Mouse (Mus musculus): ENCODE measurements around the gene Vps33b. TPM values are rescaled to one million over a fixed set of nuclear protein-coding genes. Genes with fewer than 3 reads are reported as not detected.

Vps33b gene
- polyA plus RNA-seq (2014; fragmentation: Nextera tagmentation; extraction: Ambion mirVana) = 18.8 and 21.9 TPM in 2 replicates

GRCm38 (mm10) chr7:80268897-80269750 is at the start of gene Vps33b:
Gene Vps33b, plus strand, starts transcription at chr7:80269649.
- H3K27me3 ChIP-seq (ENCODE audit: control insufficient read depth, insufficient read depth, low read length) = no peaks in the 10 kb centered on the region
- peak within 1 kb of the TSS; percentile 88 for H3K9ac ChIP-seq (replicated peaks; ENCODE audit: low read length)
- H3K4me3 ChIP-seq (replicated peaks; ENCODE audit: low read depth, low read length) = peak within 1 kb of the TSS; percentile 85
- peak within 1 kb of the TSS; percentile 89 for H3K4me2 ChIP-seq (ENCODE audit: low read length)
- ATAC-seq (ENCODE audit: low FRiP score, low TSS enrichment) (peak; percentile 86), DNase-seq (peak; percentile 97)
- H3K9me3 ChIP-seq (ENCODE audit: control insufficient read depth, low read length) = peaks cover 1% of the 10 kb centered on the region; the same call in 1 of the 2 replicates
- peak within 1 kb of the TSS; percentile 76 for H3K27ac ChIP-seq (replicated peaks; ENCODE audit: low read depth, low read length)
- WGBS = 5% methylated on average over 21 of the region's 21 CpGs
- peaks cover 16% of the 10 kb centered on the region for H3K4me1 ChIP-seq (ENCODE audit: control insufficient read depth, insufficient read depth, low read length)
- H3K36me3 ChIP-seq (ENCODE audit: control insufficient read depth, insufficient read depth, low read length) = peaks cover 46% of the 10 kb centered on the region

GRCm38 (mm10) chr7:80220237-80220797 is 49.1 kb upstream of the Vps33b start:
- H3K4me2 ChIP-seq (ENCODE audit: low read length) = no peak overlapping the region
- H3K4me1 ChIP-seq (ENCODE audit: control insufficient read depth, insufficient read depth, low read length) = no peaks in the 10 kb centered on the region; the same call in 1 of the 2 replicates
- no peak overlapping the region for H3K27ac ChIP-seq (replicated peaks; ENCODE audit: low read depth, low read length)
- 96% methylated on average over 9 of the region's 9 CpGs for WGBS
- H3K4me3 ChIP-seq (replicated peaks; ENCODE audit: low read depth, low read length) = no peak overlapping the region
- no peak overlapping the region for H3K9ac ChIP-seq (replicated peaks; ENCODE audit: low read length)
- no peaks in the 10 kb centered on the region for H3K9me3 ChIP-seq (ENCODE audit: control insufficient read depth, low read length)
- ATAC-seq (ENCODE audit: low FRiP score, low TSS enrichment) = no peak
- no peaks in the 10 kb centered on the region for H3K27me3 ChIP-seq (ENCODE audit: control insufficient read depth, insufficient read depth, low read length)
- no peak for DNase-seq
- H3K36me3 ChIP-seq (ENCODE audit: control insufficient read depth, insufficient read depth, low read length) = peaks cover 92% of the 10 kb centered on the region

- no peak overlapping the region for H3K27ac ChIP-seq (replicated peaks; ENCODE audit: low read depth, low read length)
- no peak overlapping the region for H3K4me3 ChIP-seq (replicated peaks; ENCODE audit: low read depth, low read length)
- peaks cover 95% of the 10 kb centered on the region for H3K36me3 ChIP-seq (ENCODE audit: control insufficient read depth, insufficient read depth, low read length)
- no peaks in the 10 kb centered on the region for H3K9me3 ChIP-seq (ENCODE audit: control insufficient read depth, low read length)
- ATAC-seq (ENCODE audit: low FRiP score, low TSS enrichment) (no peak), DNase-seq (no peak)
- WGBS = 88% methylated on average over 4 of the region's 4 CpGs
- no peaks in the 10 kb centered on the region for H3K27me3 ChIP-seq (ENCODE audit: control insufficient read depth, insufficient read depth, low read length)
- no peak overlapping the region for H3K4me2 ChIP-seq (ENCODE audit: low read length)
- no peaks in the 10 kb centered on the region for H3K4me1 ChIP-seq (ENCODE audit: control insufficient read depth, insufficient read depth, low read length)
- no peak overlapping the region for H3K9ac ChIP-seq (replicated peaks; ENCODE audit: low read length)
Measured at GRCm38 (mm10) chr7:80221179-80221750, 48.2 kb upstream of the Vps33b start.

- Histone ChIP-seq H3K27ac (replicated peaks; ENCODE audit: low read depth, low read length) (no peak overlapping the region), H3K4me2 (ENCODE audit: low read length) (no peak overlapping the region), H3K36me3 (ENCODE audit: control insufficient read depth, insufficient read depth, low read length) (peaks cover 50% of the 10 kb centered on the region), H3K27me3 (ENCODE audit: control insufficient read depth, insufficient read depth, low read length) (no peaks in the 10 kb centered on the region), H3K4me3 (replicated peaks; ENCODE audit: low read depth, low read length) (no peak overlapping the region), H3K9ac (replicated peaks; ENCODE audit: low read length) (no peak overlapping the region), H3K4me1 (ENCODE audit: control insufficient read depth, insufficient read depth, low read length) (0 out of 2 replicates have a peak, but pooled peaks cover 4% of the 10 kb centered on the region), H3K9me3 (ENCODE audit: control insufficient read depth, low read length) (no peaks in the 10 kb centered on the region)
- 97% methylated on average over 4 of the region's 4 CpGs for WGBS
- ATAC-seq (ENCODE audit: low FRiP score, low TSS enrichment) = no peak
- no peak for DNase-seq
Measured at GRCm38 (mm10) chr7:80227065-80227464, 42.4 kb upstream of the Vps33b start.

GRCm38 (mm10) chr7:80230196-80230595 is 39.3 kb upstream of the Vps33b start:
- H3K27ac ChIP-seq (replicated peaks; ENCODE audit: low read depth, low read length) = no peak overlapping the region
- H3K9ac ChIP-seq (replicated peaks; ENCODE audit: low read length) = no peak overlapping the region
- ATAC-seq (ENCODE audit: low FRiP score, low TSS enrichment) = no peak
- no peak overlapping the region for H3K4me3 ChIP-seq (replicated peaks; ENCODE audit: low read depth, low read length)
- WGBS = 38% methylated on average over 6 of the region's 6 CpGs
- no peak overlapping the region for H3K4me2 ChIP-seq (ENCODE audit: low read length)
- no peaks in the 10 kb centered on the region for H3K9me3 ChIP-seq (ENCODE audit: control insufficient read depth, low read length)
- no peak for DNase-seq
- H3K4me1 ChIP-seq (ENCODE audit: control insufficient read depth, insufficient read depth, low read length) = peaks cover 17% of the 10 kb centered on the region; the same call in 1 of the 2 replicates
- peaks cover 22% of the 10 kb centered on the region for H3K36me3 ChIP-seq (ENCODE audit: control insufficient read depth, insufficient read depth, low read length)
- no peaks in the 10 kb centered on the region for H3K27me3 ChIP-seq (ENCODE audit: control insufficient read depth, insufficient read depth, low read length)

GRCm38 (mm10) chr7:80231971-80232488 is 37.4 kb upstream of the Vps33b start:
- Histone ChIP-seq H3K36me3 (ENCODE audit: control insufficient read depth, insufficient read depth, low read length) (peaks cover 5% of the 10 kb centered on the region), H3K27me3 (ENCODE audit: control insufficient read depth, insufficient read depth, low read length) (no peaks in the 10 kb centered on the region), H3K4me2 (ENCODE audit: low read length) (peak overlapping the region; percentile 93), H3K4me1 (ENCODE audit: control insufficient read depth, insufficient read depth, low read length) (peaks cover 17% of the 10 kb centered on the region; the same call in 1 of the 2 replicates), H3K27ac (replicated peaks; ENCODE audit: low read depth, low read length) (no peak overlapping the region), H3K4me3 (replicated peaks; ENCODE audit: low read depth, low read length) (peak overlapping the region; percentile 71), H3K9ac (replicated peaks; ENCODE audit: low read length) (peak overlapping the region; percentile 62), H3K9me3 (ENCODE audit: control insufficient read depth, low read length) (no peaks in the 10 kb centered on the region)
- ATAC-seq (ENCODE audit: low FRiP score, low TSS enrichment) (no peak; the same call in 1 of the 2 replicates), DNase-seq (no peak)
- WGBS = under 1% methylated on average over 29 of the region's 29 CpGs

- Histone ChIP-seq H3K9me3 (ENCODE audit: control insufficient read depth, low read length) (no peaks in the 10 kb centered on the region), H3K4me3 (replicated peaks; ENCODE audit: low read depth, low read length) (peak within 1 kb of the TSS; percentile 71), H3K4me2 (ENCODE audit: low read length) (peak within 1 kb of the TSS; percentile 93), H3K27me3 (ENCODE audit: control insufficient read depth, insufficient read depth, low read length) (no peaks in the 10 kb centered on the region), H3K27ac (replicated peaks; ENCODE audit: low read depth, low read length) (peak within 1 kb of the TSS; percentile 57; the same call in 1 of the 2 replicates), H3K9ac (replicated peaks; ENCODE audit: low read length) (peak within 1 kb of the TSS; percentile 62), H3K36me3 (ENCODE audit: control insufficient read depth, insufficient read depth, low read length) (peaks cover under 1% of the 10 kb centered on the region; the same call in 1 of the 2 replicates), H3K4me1 (ENCODE audit: control insufficient read depth, insufficient read depth, low read length) (peaks cover 17% of the 10 kb centered on the region; the same call in 1 of the 2 replicates)
- ATAC-seq (ENCODE audit: low FRiP score, low TSS enrichment) (peak; percentile 95), DNase-seq (peak; percentile 99)
- 0% methylated on average over 56 of the region's 56 CpGs for WGBS
Measured at GRCm38 (mm10) chr7:80232489-80233029, 36.9 kb upstream of the Vps33b start, which contains the start of the genes Cib1 and Gdpgp1. Gene Cib1, minus strand, starts transcription at chr7:80232813. Gene Gdpgp1, plus strand, starts transcription at chr7:80232865.

- H3K4me3 ChIP-seq (replicated peaks; ENCODE audit: low read depth, low read length) = peak overlapping the region; percentile 71; the same call in 1 of the 2 replicates
- H3K9ac ChIP-seq (replicated peaks; ENCODE audit: low read length) = no peak overlapping the region
- 66% methylated on average over 9 of the region's 9 CpGs for WGBS
Measured at GRCm38 (mm10) chr7:80233799-80234198, 35.6 kb upstream of the Vps33b start.

More at GRCm38 (mm10) chr7:80233799-80234198, 35.6 kb upstream of the Vps33b start:
- ATAC-seq (ENCODE audit: low FRiP score, low TSS enrichment) (no peak), DNase-seq (no peak)
- Histone ChIP-seq H3K27ac (replicated peaks; ENCODE audit: low read depth, low read length) (no peak overlapping the region), H3K4me1 (ENCODE audit: control insufficient read depth, insufficient read depth, low read length) (peaks cover 17% of the 10 kb centered on the region; the same call in 1 of the 2 replicates), H3K36me3 (ENCODE audit: control insufficient read depth, insufficient read depth, low read length) (peaks cover 8% of the 10 kb centered on the region), H3K27me3 (ENCODE audit: control insufficient read depth, insufficient read depth, low read length) (no peaks in the 10 kb centered on the region), H3K9me3 (ENCODE audit: control insufficient read depth, low read length) (no peaks in the 10 kb centered on the region), H3K4me2 (ENCODE audit: low read length) (peak overlapping the region; percentile 93)

Measured in midbrain, embryonic 14.5 days (tissue).